Mouse (Mus musculus): ENCODE data around the gene Tmem132d. TPM values are rescaled to one million over a fixed set of nuclear protein-coding genes. Genes with fewer than 3 reads are reported as not detected.
"Not testable (repeated sequence)": the region's sequence is repeated elsewhere in the genome, so short reads cannot be mapped to it uniquely, and the experiment has no call there.

The Tmem132d gene
- polyA plus RNA-seq, 1 experiment from 2014 or later, result 0.63 TPM

- Histone ChIP-seq H3K27ac (no peak overlapping the region), H3K4me2 (no peak overlapping the region), H3K4me1 (no peaks in the 10 kb centered on the region), H3K9me3 (no peaks in the 10 kb centered on the region), H3K4me3 (no peak overlapping the region), H3K27me3 (no peaks in the 10 kb centered on the region), H3K9ac (no peak overlapping the region), H3K36me3 (no peaks in the 10 kb centered on the region)
- WGBS, result 87% methylated on average over 6 of the region's 6 CpGs
- ATAC-seq (ENCODE audit: insufficient number of reproducible peaks, low FRiP score, low TSS enrichment, low read depth), result no peak
Observed at GRCm38 (mm10) chr5:128040036-128040435, 392.8 kb downstream of the Tmem132d start.

GRCm38 (mm10) chr5:128027076-128027475 is 405.8 kb downstream of the Tmem132d start:
- H3K4me3 ChIP-seq, result no peak overlapping the region
- no peaks in the 10 kb centered on the region for H3K27me3 ChIP-seq
- no peak overlapping the region for H3K27ac ChIP-seq
- ATAC-seq (ENCODE audit: insufficient number of reproducible peaks, low FRiP score, low TSS enrichment, low read depth), result no peak
- H3K4me2 ChIP-seq, result no peak overlapping the region
- no peaks in the 10 kb centered on the region for H3K9me3 ChIP-seq
- no peaks in the 10 kb centered on the region for H3K4me1 ChIP-seq
- H3K9ac ChIP-seq, result no peak overlapping the region
- H3K36me3 ChIP-seq, result no peaks in the 10 kb centered on the region
- 67% methylated on average over 2 of the region's 2 CpGs for WGBS

DNA sequence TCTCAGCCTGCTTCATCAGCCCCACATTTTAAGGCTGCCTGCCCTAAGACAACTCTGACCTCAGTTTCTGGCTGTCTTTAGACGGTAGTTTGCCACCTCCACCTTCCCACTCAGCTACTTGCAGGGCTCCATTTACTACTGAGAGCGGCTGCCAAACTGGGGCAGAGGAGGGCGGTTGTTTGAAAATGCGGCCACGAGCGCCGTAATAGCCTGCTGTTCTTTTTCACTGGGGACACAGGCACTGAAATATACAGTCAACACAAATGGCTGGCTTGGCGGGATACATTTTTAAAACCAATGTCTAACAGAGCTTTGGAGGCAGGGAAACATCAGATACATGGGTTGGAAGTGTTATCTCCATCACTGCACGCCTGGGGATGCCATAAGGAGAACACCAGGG is 428.2 kb downstream of the Tmem132d start:
- no peak for ATAC-seq (ENCODE audit: insufficient number of reproducible peaks, low FRiP score, low TSS enrichment, low read depth)
- Histone ChIP-seq H3K27ac (no peak overlapping the region), H3K4me1 (no peaks in the 10 kb centered on the region), H3K36me3 (no peaks in the 10 kb centered on the region), H3K27me3 (no peaks in the 10 kb centered on the region), H3K9me3 (no peaks in the 10 kb centered on the region), H3K4me3 (no peak overlapping the region), H3K4me2 (no peak overlapping the region), H3K9ac (no peak overlapping the region)
- WGBS, result 55% methylated on average over 9 of the region's 9 CpGs

GRCm38 (mm10) chr5:127996526-127997245 is 436.2 kb downstream of the Tmem132d start:
- Histone ChIP-seq H3K27ac (no peak overlapping the region), H3K4me2 (no peak overlapping the region), H3K9me3 (no peaks in the 10 kb centered on the region), H3K4me1 (no peaks in the 10 kb centered on the region), H3K27me3 (no peaks in the 10 kb centered on the region), H3K9ac (no peak overlapping the region), H3K36me3 (no peaks in the 10 kb centered on the region), H3K4me3 (no peak overlapping the region)
- no peak for ATAC-seq (ENCODE audit: insufficient number of reproducible peaks, low FRiP score, low TSS enrichment, low read depth)
- 82% methylated on average over 10 of the region's 10 CpGs for WGBS

DNA sequence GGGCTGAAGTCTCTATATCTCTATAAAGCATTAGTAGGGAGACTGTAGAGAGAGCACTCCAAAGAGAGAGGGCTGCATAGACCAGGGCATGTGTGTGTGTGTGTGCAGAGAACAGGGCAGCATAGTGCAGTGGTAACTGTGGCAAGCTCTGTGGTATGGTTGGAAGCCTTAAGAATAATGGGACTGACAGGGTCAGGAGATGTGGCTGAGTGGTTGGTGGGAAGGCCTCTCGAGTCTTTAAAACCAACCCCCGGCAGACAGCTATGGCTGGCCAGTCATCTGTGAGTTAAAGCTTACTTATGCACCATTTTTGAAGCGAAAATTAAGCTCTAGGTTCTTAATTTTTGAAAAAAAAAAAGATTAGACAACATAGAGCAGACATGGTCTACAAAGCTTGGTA is 439.4 kb downstream of the Tmem132d start:
- Histone ChIP-seq H3K9me3 (no peaks in the 10 kb centered on the region), H3K4me1 (no peaks in the 10 kb centered on the region), H3K9ac (no peak overlapping the region), H3K4me3 (no peak overlapping the region), H3K36me3 (no peaks in the 10 kb centered on the region), H3K4me2 (no peak overlapping the region), H3K27me3 (no peaks in the 10 kb centered on the region), H3K27ac (no peak overlapping the region)
- no peak for ATAC-seq (ENCODE audit: insufficient number of reproducible peaks, low FRiP score, low TSS enrichment, low read depth)
- 70% methylated on average over 3 of the region's 3 CpGs for WGBS

DNA sequence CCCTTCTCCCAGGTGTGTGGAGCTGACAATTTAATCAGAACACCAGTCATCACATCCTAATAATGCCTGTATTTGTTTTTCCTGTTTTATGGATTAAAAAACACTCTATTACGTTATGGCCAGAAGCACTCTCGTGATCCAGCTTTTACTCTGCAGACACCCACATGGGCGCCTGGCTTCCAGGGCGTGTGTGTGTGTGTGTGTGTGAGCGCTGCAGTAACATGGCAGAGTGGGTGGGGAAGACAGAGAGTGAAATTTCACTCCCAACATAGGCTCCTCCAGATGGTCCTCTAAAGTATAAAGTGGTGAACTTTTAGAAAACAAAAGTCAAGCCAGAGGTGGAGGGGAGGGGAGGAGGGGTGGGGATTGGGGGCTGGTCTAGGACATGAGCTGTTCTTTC is 442.1 kb downstream of the Tmem132d start:
- H3K9ac ChIP-seq, result no peak overlapping the region
- no peak overlapping the region for H3K27ac ChIP-seq
- WGBS, result 69% methylated on average over 5 of the region's 5 CpGs
- no peaks in the 10 kb centered on the region for H3K36me3 ChIP-seq
- no peaks in the 10 kb centered on the region for H3K4me1 ChIP-seq
- ATAC-seq (ENCODE audit: insufficient number of reproducible peaks, low FRiP score, low TSS enrichment, low read depth), result no peak
- no peak overlapping the region for H3K4me3 ChIP-seq
- H3K9me3 ChIP-seq, result no peaks in the 10 kb centered on the region
- no peaks in the 10 kb centered on the region for H3K27me3 ChIP-seq
- no peak overlapping the region for H3K4me2 ChIP-seq

DNA sequence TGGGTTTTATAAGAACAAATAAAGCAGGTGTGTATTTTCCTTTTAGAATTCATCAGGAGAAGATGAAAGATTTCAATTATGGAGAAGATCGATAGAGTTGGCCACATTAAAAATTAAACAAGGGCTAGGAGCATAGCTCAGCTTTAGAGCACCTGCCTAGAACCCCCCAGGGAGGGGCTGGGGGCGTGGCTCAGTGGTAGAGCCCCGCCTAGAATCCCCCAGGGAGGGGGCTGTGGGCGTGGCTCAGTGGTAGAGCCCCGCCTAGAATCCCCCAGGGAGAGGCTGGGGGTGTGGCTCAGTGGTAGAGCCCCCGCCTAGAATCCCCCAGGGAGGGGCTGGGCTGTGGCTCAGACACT is 452.9 kb downstream of the Tmem132d start:
- not testable (repeated sequence) for H3K36me3 ChIP-seq; H3K9ac ChIP-seq; H3K4me1 ChIP-seq; ATAC-seq (ENCODE audit: insufficient number of reproducible peaks, low FRiP score, low TSS enrichment, low read depth); H3K4me2 ChIP-seq; H3K27me3 ChIP-seq; H3K27ac ChIP-seq; H3K4me3 ChIP-seq; H3K9me3 ChIP-seq
- WGBS, result 52% methylated on average over 6 of the region's 6 CpGs

- Histone ChIP-seq H3K27me3 (no peaks in the 10 kb centered on the region), H3K36me3 (no peaks in the 10 kb centered on the region), H3K27ac (no peak overlapping the region), H3K4me2 (no peak overlapping the region), H3K9me3 (no peaks in the 10 kb centered on the region), H3K4me1 (no peaks in the 10 kb centered on the region), H3K4me3 (no peak overlapping the region), H3K9ac (no peak overlapping the region)
- WGBS, result 39% methylated on average over 6 of the region's 6 CpGs
- no peak for ATAC-seq (ENCODE audit: insufficient number of reproducible peaks, low FRiP score, low TSS enrichment, low read depth)
Observed at GRCm38 (mm10) chr5:127979329-127980002, 453.4 kb downstream of the Tmem132d start.

DNA sequence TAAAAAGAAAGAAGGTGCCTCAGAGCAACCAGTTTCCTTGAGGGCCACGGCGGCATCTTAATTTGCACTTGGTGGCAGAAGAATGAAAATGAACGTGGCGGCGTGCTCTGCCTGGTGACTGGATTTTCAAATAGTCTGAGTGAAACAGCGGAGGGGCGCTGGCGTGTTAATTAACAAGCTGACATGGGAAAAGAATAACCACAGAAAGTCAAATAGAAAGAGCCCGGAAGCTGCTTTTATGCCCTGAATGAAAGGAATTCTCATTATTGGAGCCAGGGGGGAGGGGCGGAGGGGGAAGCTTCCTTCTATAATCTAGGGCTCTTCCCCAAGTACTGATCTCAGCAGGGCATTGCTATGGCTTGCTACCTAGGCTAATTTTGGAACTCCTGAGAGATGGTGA is 456.2 kb downstream of the Tmem132d start:
- no peaks in the 10 kb centered on the region for H3K9me3 ChIP-seq
- ATAC-seq (ENCODE audit: insufficient number of reproducible peaks, low FRiP score, low TSS enrichment, low read depth), result no peak
- H3K27me3 ChIP-seq, result no peaks in the 10 kb centered on the region
- H3K9ac ChIP-seq, result no peak overlapping the region
- WGBS, result 59% methylated on average over 10 of the region's 10 CpGs
- H3K4me2 ChIP-seq, result no peak overlapping the region
- H3K4me1 ChIP-seq, result no peaks in the 10 kb centered on the region
- no peak overlapping the region for H3K4me3 ChIP-seq
- H3K36me3 ChIP-seq, result no peaks in the 10 kb centered on the region
- no peak overlapping the region for H3K27ac ChIP-seq

- ATAC-seq (ENCODE audit: insufficient number of reproducible peaks, low FRiP score, low TSS enrichment, low read depth), result no peak
- Histone ChIP-seq H3K4me1 (no peaks in the 10 kb centered on the region), H3K4me3 (no peak overlapping the region), H3K4me2 (no peak overlapping the region), H3K27me3 (no peaks in the 10 kb centered on the region), H3K9me3 (no peaks in the 10 kb centered on the region), H3K36me3 (no peaks in the 10 kb centered on the region), H3K27ac (no peak overlapping the region), H3K9ac (no peak overlapping the region)
- WGBS, result 83% methylated on average over 3 of the region's 3 CpGs
Observed at GRCm38 (mm10) chr5:127965700-127966099, 467.2 kb downstream of the Tmem132d start.

DNA sequence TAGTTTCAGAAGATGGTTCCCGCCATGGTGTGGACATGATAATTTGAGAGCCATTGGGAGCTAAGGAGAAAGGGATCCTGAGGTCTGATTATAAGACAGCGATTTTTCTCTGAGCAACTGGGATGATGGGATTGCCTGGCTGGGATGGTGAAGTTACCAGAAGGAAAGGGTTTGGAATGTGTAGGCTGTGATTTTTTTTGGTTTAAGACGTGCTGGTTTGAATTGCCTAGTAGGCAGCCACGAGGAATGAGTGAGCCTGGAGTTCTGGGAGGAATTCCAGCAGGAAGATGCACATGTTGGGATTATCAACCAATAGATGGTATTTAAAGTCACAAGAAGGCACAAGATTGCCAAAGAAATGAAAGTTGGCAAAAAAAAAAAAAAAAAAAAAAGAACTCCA is 470.2 kb downstream of the Tmem132d start:
- no peak for ATAC-seq (ENCODE audit: insufficient number of reproducible peaks, low FRiP score, low TSS enrichment, low read depth)
- Histone ChIP-seq H3K27me3 (no peaks in the 10 kb centered on the region), H3K4me3 (no peak overlapping the region), H3K9me3 (no peaks in the 10 kb centered on the region), H3K27ac (no peak overlapping the region), H3K4me1 (no peaks in the 10 kb centered on the region), H3K9ac (no peak overlapping the region), H3K4me2 (no peak overlapping the region), H3K36me3 (no peaks in the 10 kb centered on the region)
- WGBS, result 83% methylated on average over 4 of the region's 4 CpGs

GRCm38 (mm10) chr5:127956511-127957097 is 476.3 kb downstream of the Tmem132d start:
- 74% methylated on average over 17 of the region's 17 CpGs for WGBS
- Histone ChIP-seq H3K27ac (no peak overlapping the region), H3K4me2 (no peak overlapping the region), H3K36me3 (no peaks in the 10 kb centered on the region), H3K27me3 (no peaks in the 10 kb centered on the region), H3K4me1 (no peaks in the 10 kb centered on the region), H3K4me3 (no peak overlapping the region), H3K9me3 (no peaks in the 10 kb centered on the region), H3K9ac (no peak overlapping the region)
- no peak for ATAC-seq (ENCODE audit: insufficient number of reproducible peaks, low FRiP score, low TSS enrichment, low read depth)
